Mouse (Mus musculus) erythroblast, embryonic 14.5 days (primary cell): ENCODE measurements around the gene Olfm3.

Experiments used
- GATA1 ChIP-seq: IDR thresholded peaks from 2 replicates; pipeline ENCODE4 v1.6.1; 2012; ENCODE audit warnings: low read length, inconsistent platforms, mixed read lengths
- TAL1 ChIP-seq: IDR thresholded peaks from 3 replicates; pipeline ENCODE4 v1.6.1; 2012; ENCODE audit warnings: low read length, inconsistent platforms, mixed read lengths

DNA sequence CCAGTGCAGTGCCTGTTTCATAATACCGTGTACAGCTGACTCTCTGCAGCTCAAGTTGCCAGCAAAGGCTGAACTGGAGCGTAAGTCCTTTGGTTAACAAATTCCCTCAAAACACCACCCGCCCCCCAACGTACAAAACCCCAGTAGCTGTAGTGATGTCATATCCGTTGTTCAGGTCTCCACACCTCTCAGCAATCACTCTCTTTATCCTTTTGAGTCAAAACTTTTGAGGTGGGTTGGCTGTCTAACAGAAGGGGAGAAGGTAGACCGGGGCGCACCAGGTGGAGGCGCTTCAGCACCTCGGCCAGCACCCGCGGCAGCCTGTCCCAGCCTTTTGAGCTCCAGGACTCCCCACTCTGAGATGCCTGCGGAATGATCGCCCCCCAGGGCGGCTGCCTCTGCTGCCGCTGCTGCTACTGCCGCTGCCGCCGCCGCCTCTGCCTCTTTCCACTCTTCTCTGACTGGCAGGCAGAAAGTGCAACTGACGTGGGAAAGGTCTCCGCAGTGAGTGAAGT is at the start of gene Olfm3:
- TF ChIP-seq TAL1: no peak
- no peak for TF ChIP-seq GATA1
